Mouse (Mus musculus): Measurements from ENCODE around the gene Pappa. TPM values are rescaled to one million over a fixed set of nuclear protein-coding genes. Genes with fewer than 3 reads are reported as not detected.
A peak's percentile ranks its signal among the peaks of the same experiment; 100 is the strongest.

The Pappa gene
- polyA plus RNA-seq, 1 experiment from 2014 or later = 0.80 TPM

DNA sequence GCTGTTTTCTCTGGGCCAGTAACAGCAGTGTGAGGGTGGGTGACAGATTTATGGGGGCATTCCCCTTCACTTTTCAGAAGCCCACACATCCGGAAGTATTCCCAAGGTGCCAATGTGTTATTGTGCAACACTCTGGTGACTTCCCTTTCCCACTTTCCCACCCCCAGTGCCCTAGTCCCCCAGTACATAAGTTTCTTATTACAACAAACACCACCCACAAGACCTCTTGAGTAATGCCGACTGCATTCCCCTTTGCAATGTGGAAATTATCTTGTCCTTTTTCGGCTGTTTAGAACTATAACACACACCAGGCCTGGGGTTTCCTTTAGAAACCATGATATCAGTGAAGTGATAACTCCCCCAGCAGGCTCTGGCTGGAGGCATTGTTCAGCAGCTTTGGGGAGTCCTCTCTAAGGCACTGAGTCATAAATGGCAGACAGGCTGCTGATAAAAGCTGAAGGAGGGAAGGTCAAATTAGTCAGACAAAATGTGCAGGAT lies 118.5 kb downstream of the Pappa start:
- Histone ChIP-seq H3K4me3 (replicated peaks; ENCODE audit: low read length) (no peak overlapping the region), H3K4me2 (replicated peaks) (no peak overlapping the region), H3K9ac (no peak overlapping the region), H3K27ac (no peak overlapping the region), H3K36me3 (replicated peaks; ENCODE audit: control insufficient read depth, insufficient read depth) (no peaks in the 10 kb centered on the region), H3K4me1 (replicated peaks; ENCODE audit: control insufficient read depth, insufficient read depth, low read length) (no peaks in the 10 kb centered on the region), H3K9me3 (ENCODE audit: control insufficient read depth, low read length) (no peaks in the 10 kb centered on the region), H3K27me3 (ENCODE audit: control insufficient read depth, insufficient read depth, low read length) (peaks cover 4% of the 10 kb centered on the region; the same call in 1 of the 2 replicates)
- DNase-seq (ENCODE audit: low spot score) (no peak), ATAC-seq (ENCODE audit: low FRiP score) (no peak)
- 20% methylated on average over 3 of the region's 3 CpGs for WGBS

DNA sequence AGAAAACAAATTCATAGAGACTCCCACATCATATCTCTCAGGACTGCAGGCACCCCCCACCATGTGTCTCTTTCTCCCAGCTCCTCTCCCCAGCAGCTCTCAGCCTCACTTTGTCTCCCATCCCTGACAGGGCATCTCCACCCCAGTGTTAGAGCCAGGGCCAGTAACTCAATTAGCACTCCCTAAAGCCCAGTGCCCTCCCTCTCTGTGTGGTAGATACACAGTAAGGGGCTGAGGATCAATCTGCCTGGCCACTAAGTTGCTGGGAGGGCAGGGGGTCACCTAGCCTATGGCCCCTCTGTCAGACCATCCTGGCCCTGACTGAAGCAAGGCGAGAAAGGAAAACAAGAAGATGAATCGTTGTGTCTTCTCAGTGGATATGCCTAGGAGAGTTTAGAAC lies 119.3 kb downstream of the Pappa start:
- Histone ChIP-seq H3K9ac (no peak overlapping the region), H3K36me3 (replicated peaks; ENCODE audit: control insufficient read depth, insufficient read depth) (no peaks in the 10 kb centered on the region), H3K4me2 (replicated peaks) (no peak overlapping the region), H3K27ac (no peak overlapping the region), H3K4me3 (replicated peaks; ENCODE audit: low read length) (no peak overlapping the region), H3K4me1 (replicated peaks; ENCODE audit: control insufficient read depth, insufficient read depth, low read length) (no peaks in the 10 kb centered on the region), H3K9me3 (ENCODE audit: control insufficient read depth, low read length) (no peaks in the 10 kb centered on the region), H3K27me3 (ENCODE audit: control insufficient read depth, insufficient read depth, low read length) (peaks cover 4% of the 10 kb centered on the region; the same call in 1 of the 2 replicates)
- DNase-seq (ENCODE audit: low spot score) (no peak), ATAC-seq (ENCODE audit: low FRiP score) (no peak)
- WGBS = 21% methylated on average over 2 of the region's 2 CpGs

DNA sequence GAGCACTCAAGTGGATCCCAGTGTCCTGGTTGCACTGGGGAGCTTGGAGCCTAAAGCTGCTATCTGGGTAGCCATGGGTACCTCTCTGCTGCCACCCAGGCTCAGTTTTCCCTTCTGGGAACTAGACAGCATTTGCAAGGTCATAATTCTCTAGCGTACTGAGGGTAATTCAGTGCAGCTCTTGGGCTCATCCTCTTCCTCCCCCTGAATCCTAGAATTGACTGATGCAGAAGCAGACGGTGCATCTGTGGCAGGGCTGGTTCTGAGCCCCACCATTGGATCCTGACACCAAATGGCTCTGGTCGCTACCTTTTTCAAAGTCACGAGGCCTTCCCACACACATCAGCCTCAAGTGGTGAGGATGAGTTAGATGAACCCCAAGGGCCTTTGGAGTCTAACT lies 121.0 kb downstream of the Pappa start:
- DNase-seq (ENCODE audit: low spot score) = no peak
- Histone ChIP-seq H3K9ac (no peak overlapping the region), H3K9me3 (ENCODE audit: control insufficient read depth, low read length) (no peaks in the 10 kb centered on the region), H3K4me1 (replicated peaks; ENCODE audit: control insufficient read depth, insufficient read depth, low read length) (no peaks in the 10 kb centered on the region), H3K27ac (no peak overlapping the region), H3K4me2 (replicated peaks) (no peak overlapping the region), H3K27me3 (ENCODE audit: control insufficient read depth, insufficient read depth, low read length) (peaks cover 4% of the 10 kb centered on the region; the same call in 1 of the 2 replicates), H3K4me3 (replicated peaks; ENCODE audit: low read length) (no peak overlapping the region), H3K36me3 (replicated peaks; ENCODE audit: control insufficient read depth, insufficient read depth) (no peaks in the 10 kb centered on the region)
- WGBS = 14% methylated on average over 4 of the region's 4 CpGs
- ATAC-seq (ENCODE audit: low FRiP score) = no peak

DNA sequence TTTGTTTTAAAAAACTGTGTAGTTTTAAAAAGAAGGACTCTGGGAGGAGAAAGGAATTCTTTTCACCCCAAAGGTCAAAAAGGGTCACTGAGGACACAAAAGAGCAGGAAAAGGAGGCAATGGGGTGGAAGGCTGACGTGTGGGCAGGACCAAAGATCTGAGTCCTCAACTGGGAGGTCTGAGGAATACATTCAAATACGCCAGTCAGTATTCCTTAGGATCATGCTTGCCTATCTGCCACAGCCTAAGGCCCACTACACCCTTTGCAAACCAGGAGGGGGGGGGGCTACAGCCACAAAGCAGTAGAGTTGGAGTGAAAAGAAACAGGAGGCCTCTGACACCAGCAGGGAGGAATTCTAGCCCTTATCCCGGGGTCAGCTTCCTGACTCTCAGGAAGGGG lies 121.5 kb downstream of the Pappa start:
- no peak for ATAC-seq (ENCODE audit: low FRiP score)
- no peak for DNase-seq (ENCODE audit: low spot score)
- WGBS = 19% methylated on average over 3 of the region's 3 CpGs

DNA sequence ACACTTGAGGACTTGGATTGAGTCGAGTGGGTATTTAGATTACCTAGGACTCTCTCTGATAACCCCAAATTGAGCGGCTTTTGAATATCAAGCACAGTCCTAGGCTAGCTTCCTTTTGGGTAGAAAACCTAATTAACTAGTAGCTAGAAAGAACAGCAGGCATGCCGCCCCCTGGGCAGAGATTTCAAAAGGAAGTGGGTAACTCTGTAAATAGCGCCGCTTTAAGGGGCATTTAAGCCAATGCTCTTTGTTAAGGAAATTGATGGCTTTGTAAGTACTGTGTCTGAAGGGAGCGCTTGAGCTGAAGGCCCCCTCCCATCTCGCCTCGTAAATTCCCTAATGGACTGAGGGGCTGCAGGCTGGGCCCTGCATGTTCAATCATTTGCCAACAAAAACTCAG lies 128.2 kb downstream of the Pappa start:
- Histone ChIP-seq H3K27ac (no peak overlapping the region), H3K36me3 (replicated peaks; ENCODE audit: control insufficient read depth, insufficient read depth) (no peaks in the 10 kb centered on the region), H3K4me1 (replicated peaks; ENCODE audit: control insufficient read depth, insufficient read depth, low read length) (peaks cover 9% of the 10 kb centered on the region), H3K9me3 (ENCODE audit: control insufficient read depth, low read length) (no peaks in the 10 kb centered on the region), H3K4me3 (replicated peaks; ENCODE audit: low read length) (no peak overlapping the region), H3K27me3 (ENCODE audit: control insufficient read depth, insufficient read depth, low read length) (0 out of 2 replicates have a peak, but pooled peaks cover 3% of the 10 kb centered on the region), H3K4me2 (replicated peaks) (peak overlapping the region; percentile 17; the same call in 1 of the 2 replicates), H3K9ac (no peak overlapping the region)
- DNase-seq (ENCODE audit: low spot score) (peak; percentile 55), ATAC-seq (ENCODE audit: low FRiP score) (no peak)
- 3% methylated on average over 8 of the region's 8 CpGs for WGBS

More for the DNA sequence above, 121.5 kb downstream of the Pappa start:
- no peaks in the 10 kb centered on the region for H3K36me3 ChIP-seq (replicated peaks; ENCODE audit: control insufficient read depth, insufficient read depth)
- no peak overlapping the region for H3K4me2 ChIP-seq (replicated peaks)
- no peaks in the 10 kb centered on the region for H3K4me1 ChIP-seq (replicated peaks; ENCODE audit: control insufficient read depth, insufficient read depth, low read length)
- H3K4me3 ChIP-seq (replicated peaks; ENCODE audit: low read length) = no peak overlapping the region
- no peak overlapping the region for H3K27ac ChIP-seq
- no peak overlapping the region for H3K9ac ChIP-seq
- no peaks in the 10 kb centered on the region for H3K9me3 ChIP-seq (ENCODE audit: control insufficient read depth, low read length)
- peaks cover 4% of the 10 kb centered on the region; the same call in 1 of the 2 replicates for H3K27me3 ChIP-seq (ENCODE audit: control insufficient read depth, insufficient read depth, low read length)

DNA sequence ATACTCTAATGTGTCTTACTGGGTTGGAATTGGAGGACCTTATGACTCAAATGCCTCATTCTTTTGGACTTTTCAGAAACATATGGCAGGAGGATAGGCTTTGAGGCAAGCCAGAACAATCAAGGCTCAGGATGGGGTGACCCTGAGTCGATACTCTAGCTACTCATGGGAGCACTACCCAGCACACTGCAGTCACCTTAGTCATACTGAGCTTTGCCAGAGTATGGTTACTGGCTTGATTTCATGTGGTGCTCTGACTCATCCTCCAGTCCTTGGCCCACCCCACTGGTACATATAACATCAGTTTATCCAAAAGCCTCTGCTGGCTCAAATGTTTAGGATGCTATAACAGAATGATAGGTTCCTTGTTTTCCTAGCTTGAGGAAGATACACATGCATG lies 130.1 kb downstream of the Pappa start:
- peaks cover 9% of the 10 kb centered on the region for H3K4me1 ChIP-seq (replicated peaks; ENCODE audit: control insufficient read depth, insufficient read depth, low read length)
- DNase-seq (ENCODE audit: low spot score) (no peak), ATAC-seq (ENCODE audit: low FRiP score) (no peak)
- no peak overlapping the region for H3K4me3 ChIP-seq (replicated peaks; ENCODE audit: low read length)
- H3K4me2 ChIP-seq (replicated peaks) = no peak overlapping the region
- no peak overlapping the region for H3K27ac ChIP-seq
- H3K36me3 ChIP-seq (replicated peaks; ENCODE audit: control insufficient read depth, insufficient read depth) = no peaks in the 10 kb centered on the region
- no peaks in the 10 kb centered on the region for H3K9me3 ChIP-seq (ENCODE audit: control insufficient read depth, low read length)
- 86% methylated on average over 1 of the region's 1 CpGs for WGBS
- H3K9ac ChIP-seq = no peak overlapping the region
- H3K27me3 ChIP-seq (ENCODE audit: control insufficient read depth, insufficient read depth, low read length) = 0 out of 2 replicates have a peak, but pooled peaks cover 3% of the 10 kb centered on the region

DNA sequence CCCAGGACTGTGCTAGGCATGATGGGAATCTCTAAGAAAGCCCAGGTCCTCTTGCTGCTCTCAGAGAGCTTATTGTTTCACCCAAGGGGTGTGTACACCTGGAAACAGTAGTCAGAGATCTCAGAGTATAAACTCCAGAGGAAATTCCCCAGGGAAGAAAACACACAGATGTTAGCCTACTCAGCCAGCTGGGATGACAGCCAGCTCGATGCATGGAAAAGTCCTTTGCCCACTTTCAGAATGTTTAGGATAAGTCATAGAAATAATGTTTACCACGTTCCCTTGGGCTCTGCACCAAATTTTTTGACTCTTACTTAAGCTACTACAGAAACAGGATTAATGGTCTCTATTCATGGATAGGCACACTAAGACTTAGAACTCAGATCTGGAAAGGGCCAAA lies 143.1 kb downstream of the Pappa start:
- Histone ChIP-seq H3K27ac (no peak overlapping the region), H3K4me3 (replicated peaks; ENCODE audit: low read length) (no peak overlapping the region), H3K4me1 (replicated peaks; ENCODE audit: control insufficient read depth, insufficient read depth, low read length) (no peaks in the 10 kb centered on the region), H3K27me3 (ENCODE audit: control insufficient read depth, insufficient read depth, low read length) (no peaks in the 10 kb centered on the region), H3K9ac (no peak overlapping the region), H3K9me3 (ENCODE audit: control insufficient read depth, low read length) (no peaks in the 10 kb centered on the region), H3K4me2 (replicated peaks) (no peak overlapping the region), H3K36me3 (replicated peaks; ENCODE audit: control insufficient read depth, insufficient read depth) (no peaks in the 10 kb centered on the region)
- DNase-seq (ENCODE audit: low spot score) = no peak
- ATAC-seq (ENCODE audit: low FRiP score) = no peak
- 73% methylated on average over 2 of the region's 2 CpGs for WGBS

DNA sequence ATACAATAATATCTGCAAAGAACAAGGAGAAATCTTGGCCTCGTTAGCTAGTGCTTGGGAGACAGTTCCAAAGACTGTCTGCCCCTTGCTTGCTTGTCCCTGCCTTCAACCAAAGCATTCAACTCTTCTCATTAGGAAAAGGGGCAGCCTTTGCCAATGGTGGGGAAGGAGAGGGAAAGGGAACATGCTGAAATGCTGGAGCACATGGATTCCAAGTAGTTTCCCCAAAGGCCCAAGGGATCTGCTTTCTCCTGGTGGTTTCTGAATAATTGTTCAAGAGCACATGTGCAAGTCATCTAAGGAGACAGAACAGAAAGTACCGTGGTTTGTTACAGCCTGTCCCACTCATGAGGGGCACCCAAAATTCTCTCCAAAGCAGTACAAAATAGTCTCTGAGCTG lies 146.0 kb downstream of the Pappa start:
- ATAC-seq (ENCODE audit: low FRiP score) = no peak
- WGBS = 85% methylated on average over 2 of the region's 2 CpGs
- no peaks in the 10 kb centered on the region for H3K36me3 ChIP-seq (replicated peaks; ENCODE audit: control insufficient read depth, insufficient read depth)

DNA sequence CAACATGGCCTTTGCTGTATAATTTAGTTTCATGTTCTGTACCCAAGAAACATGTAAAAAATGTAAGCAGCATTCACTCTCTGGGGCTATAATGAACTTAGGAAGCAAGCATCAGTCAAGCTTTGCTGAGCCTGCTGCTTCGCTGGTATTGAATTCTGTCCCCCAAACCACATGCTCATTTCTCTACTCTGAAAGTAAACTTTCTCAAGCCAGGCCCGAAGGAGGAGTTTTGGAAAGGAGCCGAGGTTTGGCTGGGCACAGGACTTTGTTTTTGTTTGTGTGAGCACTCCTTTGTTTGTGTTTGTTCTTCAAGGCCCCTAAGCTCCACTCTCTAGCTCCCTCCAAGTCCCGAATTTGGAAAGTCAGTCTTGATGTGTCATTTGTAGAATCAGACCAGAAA lies 148.3 kb downstream of the Pappa start:
- ATAC-seq (ENCODE audit: low FRiP score) = no peak
- DNase-seq (ENCODE audit: low spot score) = no peak
- H3K9ac ChIP-seq = no peak overlapping the region
- 42% methylated on average over 4 of the region's 4 CpGs for WGBS
- no peak overlapping the region for H3K4me3 ChIP-seq (replicated peaks; ENCODE audit: low read length)
- no peak overlapping the region for H3K4me2 ChIP-seq (replicated peaks)
- no peaks in the 10 kb centered on the region for H3K9me3 ChIP-seq (ENCODE audit: control insufficient read depth, low read length)
- H3K27ac ChIP-seq = no peak overlapping the region
- no peaks in the 10 kb centered on the region for H3K27me3 ChIP-seq (ENCODE audit: control insufficient read depth, insufficient read depth, low read length)
- H3K36me3 ChIP-seq (replicated peaks; ENCODE audit: control insufficient read depth, insufficient read depth) = no peaks in the 10 kb centered on the region
- H3K4me1 ChIP-seq (replicated peaks; ENCODE audit: control insufficient read depth, insufficient read depth, low read length) = no peaks in the 10 kb centered on the region

More for the DNA sequence above, 146.0 kb downstream of the Pappa start:
- H3K9me3 ChIP-seq (ENCODE audit: control insufficient read depth, low read length) = no peaks in the 10 kb centered on the region
- no peak overlapping the region for H3K27ac ChIP-seq
- no peak for DNase-seq (ENCODE audit: low spot score)
- H3K27me3 ChIP-seq (ENCODE audit: control insufficient read depth, insufficient read depth, low read length) = no peaks in the 10 kb centered on the region
- no peak overlapping the region for H3K9ac ChIP-seq
- H3K4me3 ChIP-seq (replicated peaks; ENCODE audit: low read length) = no peak overlapping the region
- H3K4me1 ChIP-seq (replicated peaks; ENCODE audit: control insufficient read depth, insufficient read depth, low read length) = no peaks in the 10 kb centered on the region
- H3K4me2 ChIP-seq (replicated peaks) = no peak overlapping the region

DNA sequence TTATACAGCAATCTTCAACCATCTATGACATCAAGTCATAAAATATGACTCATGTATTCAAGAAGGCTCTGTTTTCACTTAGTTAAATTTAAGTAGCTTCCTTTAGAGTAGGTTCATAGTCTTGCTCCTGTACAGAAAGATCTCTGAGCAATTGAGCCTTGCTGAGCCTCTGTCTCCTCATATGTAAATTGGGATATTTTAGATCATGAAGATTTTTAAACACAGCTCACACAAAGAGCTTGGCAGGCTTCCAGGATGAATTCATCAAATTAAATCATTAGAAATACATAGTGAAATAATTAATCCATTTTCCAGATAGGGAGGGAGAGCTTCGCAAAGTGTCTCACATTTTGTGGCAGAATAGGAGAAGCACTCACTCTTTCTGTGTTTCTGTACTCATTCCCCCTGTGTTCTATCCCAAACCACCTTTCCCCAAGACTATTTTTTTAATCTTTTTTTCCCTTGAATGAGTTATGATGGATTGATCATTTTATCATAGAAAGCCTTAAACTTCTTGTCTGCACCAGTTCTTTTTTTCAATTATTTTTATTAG lies 149.4 kb downstream of the Pappa start:
- Histone ChIP-seq H3K27me3 (ENCODE audit: control insufficient read depth, insufficient read depth, low read length) (no peaks in the 10 kb centered on the region), H3K36me3 (replicated peaks; ENCODE audit: control insufficient read depth, insufficient read depth) (no peaks in the 10 kb centered on the region), H3K9ac (no peak overlapping the region), H3K4me3 (replicated peaks; ENCODE audit: low read length) (no peak overlapping the region), H3K9me3 (ENCODE audit: control insufficient read depth, low read length) (no peaks in the 10 kb centered on the region), H3K27ac (no peak overlapping the region), H3K4me2 (replicated peaks) (no peak overlapping the region), H3K4me1 (replicated peaks; ENCODE audit: control insufficient read depth, insufficient read depth, low read length) (no peaks in the 10 kb centered on the region)
- no peak for ATAC-seq (ENCODE audit: low FRiP score)
- WGBS = 81% methylated on average over 1 of the region's 1 CpGs
- no peak for DNase-seq (ENCODE audit: low spot score)

All from hindbrain, embryonic 14.5 days (tissue).